Mouse (Mus musculus) regulatory T cell (primary cell): ENCODE results near the gene Rnf151.
"Not testable (repeated sequence)": the region's sequence is repeated elsewhere in the genome, so short reads cannot be mapped to it uniquely, and the experiment has no call there.

Experiments
- in situ Hi-C: fragments of 300-600 bp; cut with MboI, MseI; formaldehyde crosslinking; loops from one replicate; pipeline ENCODE4 v1.15.1; 2025; ENCODE audit warnings: high pct_unique_total_duplicates

Rnf151 gene

DNA sequence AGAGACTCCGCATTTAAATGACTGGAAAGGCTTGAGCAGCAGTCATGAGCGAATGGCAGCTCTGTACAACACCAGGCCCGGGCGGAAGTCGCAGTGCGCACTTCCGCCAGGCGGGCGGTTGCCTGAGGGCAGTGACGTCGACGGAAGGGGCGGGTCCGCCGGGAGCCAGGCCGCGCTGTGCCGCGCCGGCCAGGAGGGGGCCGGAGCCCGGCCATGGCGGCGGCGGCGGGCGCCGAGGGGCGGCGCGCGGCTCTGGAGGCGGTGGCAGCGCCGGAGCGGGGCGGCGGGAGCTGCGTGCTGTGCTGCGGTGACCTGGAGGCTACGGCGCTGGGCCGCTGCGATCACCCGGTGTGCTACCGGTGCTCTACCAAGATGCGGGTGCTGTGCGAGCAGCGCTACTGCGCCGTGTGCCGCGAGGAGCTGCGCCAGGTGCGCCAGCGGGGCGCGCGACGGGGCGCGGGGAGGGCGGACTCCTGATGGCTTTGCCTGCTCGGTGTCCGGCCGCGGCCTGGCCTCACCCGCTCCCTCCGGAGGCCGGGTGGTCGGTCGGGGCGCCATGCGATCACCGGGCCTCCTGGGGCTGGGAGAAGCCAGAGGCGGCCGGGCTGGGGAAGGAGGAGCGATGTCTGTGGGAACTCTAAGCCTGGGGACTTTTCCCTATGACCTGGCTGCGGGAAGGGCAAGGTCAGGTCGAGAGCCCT, 48.2 kb downstream of the Rnf151 start, which contains the start of gene Zfp598:
Gene Zfp598 (plus strand): TSS at position 143 of the 701 bp plus-strand sequence.
- in situ Hi-C loops: no loop called here

DNA sequence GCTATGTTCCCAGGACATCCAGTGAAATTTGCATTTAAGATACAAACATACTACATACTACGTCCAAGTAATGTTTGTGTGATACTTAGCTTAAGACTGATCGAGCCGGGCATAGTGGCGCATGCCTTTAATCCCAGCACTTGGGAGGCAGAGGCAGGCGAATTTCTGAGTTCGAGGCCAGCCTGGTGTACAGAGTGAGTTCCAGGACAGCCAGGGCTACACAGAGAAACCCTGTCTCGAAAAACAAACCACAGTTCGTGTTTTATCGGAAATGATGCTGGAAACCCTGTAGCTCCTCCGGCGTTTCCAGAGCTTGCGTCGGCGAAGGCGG, 48.7 kb downstream of the Rnf151 start:
- in situ Hi-C loops: not testable (repeated sequence)

DNA sequence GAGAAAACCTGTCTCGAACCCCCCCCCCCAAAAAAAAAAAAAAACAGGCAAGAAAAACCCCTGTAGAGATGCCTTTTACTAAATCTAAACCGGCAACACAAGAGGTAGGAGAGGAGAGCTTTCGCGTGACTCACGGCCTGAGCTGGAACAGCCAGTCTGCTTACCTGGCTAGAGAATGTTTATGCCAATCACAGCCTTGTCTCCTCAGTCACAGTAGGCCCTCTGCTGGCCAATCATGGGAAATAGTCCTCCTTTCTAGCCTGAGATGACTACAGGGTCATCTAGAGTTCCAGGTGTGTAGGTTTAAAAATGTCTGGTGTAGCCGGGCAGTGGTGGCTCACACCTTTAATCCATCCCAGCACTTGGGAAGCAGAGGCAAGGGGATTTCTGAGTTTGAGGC, 50.4 kb downstream of the Rnf151 start:
- in situ Hi-C loops: no loop called here

DNA sequence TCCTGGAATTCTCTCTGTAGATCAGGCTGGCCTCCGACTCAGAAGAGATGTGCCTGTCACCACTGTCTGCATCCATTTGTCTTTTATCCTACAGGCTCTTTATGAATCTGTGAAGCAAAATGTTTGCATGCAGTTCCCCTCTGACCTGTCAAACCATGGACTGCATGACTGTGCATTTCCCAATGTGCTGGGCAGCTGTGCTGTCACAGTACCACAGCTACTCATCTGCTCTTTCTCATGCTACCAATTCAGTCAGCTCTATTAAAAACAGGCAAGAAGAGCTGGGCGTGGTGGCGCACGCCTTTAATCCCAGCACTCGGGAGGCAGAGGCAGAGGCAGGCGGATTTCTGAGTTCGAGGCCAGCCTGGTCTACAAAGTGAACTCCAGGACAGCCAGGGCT, 50.9 kb downstream of the Rnf151 start:
- in situ Hi-C loops: not testable (repeated sequence)
